Comparison of ENCODE assay signal across 11 mouse cellular contexts in the genomic region with DNA sequence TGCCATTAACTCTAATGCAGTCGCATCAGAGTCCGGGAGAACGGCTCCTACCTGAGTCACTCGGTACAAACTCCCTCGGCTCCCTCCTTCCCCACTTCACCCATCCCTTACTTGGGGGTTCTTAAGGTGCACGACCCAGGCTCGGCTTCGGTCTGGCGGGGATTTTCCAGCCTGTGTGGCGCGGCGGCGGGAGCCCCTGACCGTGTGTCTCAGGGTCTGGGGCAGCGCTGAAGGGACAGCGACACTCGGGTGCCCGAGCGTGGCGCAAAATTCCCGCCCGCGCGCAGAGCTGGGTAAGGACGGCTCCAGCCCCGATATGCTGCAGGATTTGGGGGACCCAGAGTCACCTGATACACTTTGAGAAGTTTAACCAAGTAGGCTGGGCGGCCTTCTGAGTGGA. TPM values are rescaled to one million over a fixed set of nuclear protein-coding genes. Genes with fewer than 3 reads are reported as not detected.
A peak's percentile ranks its signal among the peaks of the same experiment; 100 is the strongest.
DNase-seq lines count a peak whose midpoint lies in the region; ATAC-seq lines count a peak whose summit lies in the region.
"Had no signal": no experiment of that assay in that cellular context is flagged by ENCODE, and none has a peak within 500 bp of the region (broad histone marks: within the 10 kb centered on the region; RNA-seq: fewer than 3 reads in every experiment).

A gene (minus strand): TSS at position 279 of the 400 bp plus-strand sequence.

- peak; percentile 20 to 41 for DNase-seq in cerebellum, adult 18-20 months
- DNase-seq in cerebellum, adult 11-12 months: no peak
- DNase-seq in R1 (ENCODE audit: low read depth, low spot score): peak; percentile 51
- peak; percentile 53 for DNase-seq in forebrain, embryonic 10.5 days (ENCODE audit: extremely low spot score, low spot score)
- no peak for DNase-seq in adrenal gland, postnatal 36 days
- no peak for DNase-seq in kidney, adult 11 months
- no peak for DNase-seq in left cerebral cortex, postnatal 36 days (ENCODE audit: low spot score in 2 of 2)
- DNase-seq: thymus, postnatal 25 days had no signal

- intact Hi-C loops in left cerebral cortex, postnatal 36 days (cut with DNase I): no loop called here

- no peak within 1 kb of the TSS for H3K9ac ChIP-seq in limb, embryonic 13.5 days

- 0 out of 2 replicates have a peak, but pooled peaks have one; percentile 9 for ATAC-seq in limb, embryonic 13.5 days (ENCODE audit: low FRiP score, low read depth)

- no peaks in the 10 kb centered on the region for H3K9me3 ChIP-seq in forebrain, embryonic 10.5 days
- H3K9me3 ChIP-seq in limb, embryonic 13.5 days: no peaks in the 10 kb centered on the region

- peak within 1 kb of the TSS; percentile 95 for H3K27ac ChIP-seq in forebrain, embryonic 10.5 days
- H3K27ac ChIP-seq in limb, embryonic 13.5 days: no peak within 1 kb of the TSS

- H3K4me2 ChIP-seq in limb, embryonic 13.5 days (replicated peaks): peak within 1 kb of the TSS; percentile 42

- H3K4me1 ChIP-seq in forebrain, embryonic 10.5 days: peaks cover 75% of the 10 kb centered on the region
- peaks cover 14% of the 10 kb centered on the region for H3K4me1 ChIP-seq in limb, embryonic 13.5 days

- H3K27me3 ChIP-seq in forebrain, embryonic 10.5 days (ENCODE audit: poor library complexity, severe bottlenecking): peaks cover 88% of the 10 kb centered on the region
- peaks cover 95% of the 10 kb centered on the region for H3K27me3 ChIP-seq in limb, embryonic 13.5 days

- H3K36me3 ChIP-seq in forebrain, embryonic 10.5 days (replicated peaks): no peaks in the 10 kb centered on the region
- H3K36me3 ChIP-seq in limb, embryonic 13.5 days: no peaks in the 10 kb centered on the region

- WGBS in forebrain, embryonic 10.5 days: 0% methylated on average over 27 of the region's 27 CpGs
- under 1% methylated on average over 27 of the region's 27 CpGs for WGBS in limb, embryonic 13.5 days

- H3K4me3 ChIP-seq in forebrain, embryonic 10.5 days: peak within 1 kb of the TSS; percentile 69
- peak within 1 kb of the TSS; percentile 22 for H3K4me3 ChIP-seq in limb, embryonic 13.5 days
- H3K4me3 ChIP-seq: megakaryocyte, embryonic 14.5 days had no signal

RNA-seq across cellular contexts. Expression of the gene that starts here (rescaled TPM):
- 59.1 and 68.9 TPM in 2 replicates for polyA plus RNA-seq in forebrain, embryonic 10.5 days (2016; fragmentation: Nextera tagmentation; extraction: Ambion mirVana)
- polyA plus RNA-seq in limb, embryonic 13.5 days (2015; fragmentation: Nextera tagmentation; extraction: Ambion mirVana): 0.10 TPM in 1 of 2 replicates, not detected in the other
- not detected for total RNA-seq in adrenal gland, postnatal 36 days (2021)
- total RNA-seq in left cerebral cortex, postnatal 36 days (2021): under 1 TPM; 0.16 to 0.39 TPM
- total RNA-seq: hematopoietic stem cell, adult 5-6 weeks had no signal

Comparison
In these comparisons a context has a peak if more than half of its experiments do, and no peak if none do; other contexts are left out.
1. RNA of the gene that starts here (polyA plus RNA-seq): 59.1 to 68.9 TPM in forebrain, embryonic 10.5 days; 0.10 TPM in limb, embryonic 13.5 days; every median in the first group is over 10 times any median in the second.
2. DNase-seq: peak in cerebellum, adult 18-20 months (2 of 2), R1 (single experiment) and forebrain, embryonic 10.5 days (single experiment); none in cerebellum, adult 11-12 months (single experiment), adrenal gland, postnatal 36 days (0 of 2), kidney, adult 11 months (single experiment) and left cerebral cortex, postnatal 36 days (0 of 2).
3. Peak in ATAC-seq, H3K4me3 ChIP-seq and H3K4me2 ChIP-seq in limb, embryonic 13.5 days; RNA of the gene not detected or under 1 TPM.